Mouse (Mus musculus): ENCODE data around the gene Foxk1. TPM values are rescaled to one million over a fixed set of nuclear protein-coding genes. Genes with fewer than 3 reads are reported as not detected.

Foxk1 gene
- polyA plus RNA-seq, 1 experiment, result 9.1 TPM

DNA sequence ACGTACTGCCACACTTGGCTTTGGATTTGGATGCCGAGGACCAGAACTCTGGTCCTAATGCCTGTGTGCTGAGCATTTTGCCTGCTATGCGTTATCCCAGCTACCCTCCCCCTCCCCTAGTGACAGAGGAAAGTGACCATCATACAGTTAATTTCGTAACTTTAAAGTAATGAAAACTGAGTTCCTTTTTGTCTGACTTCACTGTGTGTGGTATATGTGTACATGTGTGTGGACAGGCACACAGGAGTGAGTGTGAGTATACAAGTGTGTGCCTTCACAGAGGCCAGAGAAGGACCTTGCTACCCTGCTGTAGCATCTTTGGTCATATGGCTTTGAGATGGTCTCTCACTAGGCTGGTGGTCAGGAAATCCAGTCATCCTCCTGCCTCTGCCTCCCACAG, 17.1 kb downstream of the Foxk1 start:
- Histone ChIP-seq H3K4me3 (replicated peaks; ENCODE audit: control insufficient read depth, low read depth, low read length) (no peak overlapping the region), H3K27ac (ENCODE audit: control insufficient read depth, insufficient read depth, low read depth, low read length, poor library complexity) (no peak overlapping the region), H3K4me1 (ENCODE audit: control insufficient read depth, insufficient read depth, low read length) (peaks cover 4% of the 10 kb centered on the region)
- TF ChIP-seq POLR2A (IDR thresholded peaks at IDR 0.05; ENCODE audit: borderline replicate concordance, control insufficient read depth, low read depth, low read length), result no peak
- TF ChIP-seq CTCF (IDR thresholded peaks at IDR 0.05; ENCODE audit: control insufficient read depth, insufficient read depth, low read length), result no peak
- WGBS, result 64% methylated on average over 4 of the region's 4 CpGs

DNA sequence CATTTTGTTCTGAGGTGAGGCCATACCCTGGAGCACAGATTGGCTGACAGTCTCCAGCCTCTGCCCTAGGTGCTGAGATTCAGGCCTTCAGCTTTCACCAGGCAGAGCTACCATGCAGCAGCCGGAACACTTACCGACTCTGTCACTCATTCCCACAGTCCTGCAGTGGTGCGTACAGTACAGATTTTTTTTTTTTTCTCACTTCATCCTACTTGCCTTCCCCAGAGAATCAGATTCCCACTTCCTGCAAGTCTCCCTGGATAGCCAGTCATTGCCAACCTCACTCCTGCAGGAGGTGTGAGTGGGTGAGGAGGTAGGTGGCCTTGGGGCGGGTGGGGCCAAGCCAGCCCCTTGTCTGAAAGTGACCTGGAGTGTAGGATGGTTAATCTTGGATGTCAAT, 19.0 kb downstream of the Foxk1 start:
- H3K4me3 ChIP-seq (replicated peaks; ENCODE audit: control insufficient read depth, low read depth, low read length), result no peak overlapping the region

DNA sequence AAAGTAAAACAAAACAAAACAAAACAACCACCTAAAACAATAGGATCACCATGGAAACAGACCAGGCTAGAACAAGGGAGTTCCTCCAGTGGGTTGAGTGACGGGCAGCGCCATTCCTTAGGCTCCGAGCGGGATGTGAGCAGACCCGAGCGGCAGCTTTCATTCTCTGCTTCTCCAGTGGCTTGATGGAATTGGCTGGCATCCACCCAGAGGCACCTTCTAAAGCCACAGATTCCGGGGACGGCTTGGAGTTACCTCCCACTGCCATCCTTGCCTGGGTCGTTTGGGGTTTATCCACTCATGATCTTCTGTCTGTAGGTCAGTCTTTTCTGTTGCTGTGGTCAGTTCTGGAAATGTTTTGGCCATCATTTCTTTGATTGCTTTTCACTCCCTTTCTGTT, 19.6 kb downstream of the Foxk1 start:
- TF ChIP-seq CTCF (IDR thresholded peaks at IDR 0.05; ENCODE audit: control insufficient read depth, insufficient read depth, low read length) (no peak), POLR2A (IDR thresholded peaks at IDR 0.05; ENCODE audit: borderline replicate concordance, control insufficient read depth, low read depth, low read length) (no peak)
- WGBS, result 85% methylated on average over 9 of the region's 9 CpGs
- no peak overlapping the region for H3K27ac ChIP-seq (ENCODE audit: control insufficient read depth, insufficient read depth, low read depth, low read length, poor library complexity)
- no peak overlapping the region for H3K4me3 ChIP-seq (replicated peaks; ENCODE audit: control insufficient read depth, low read depth, low read length)
- peaks cover 7% of the 10 kb centered on the region for H3K4me1 ChIP-seq (ENCODE audit: control insufficient read depth, insufficient read depth, low read length)

More for the DNA sequence above, 19.0 kb downstream of the Foxk1 start:
- TF ChIP-seq POLR2A (IDR thresholded peaks at IDR 0.05; ENCODE audit: borderline replicate concordance, control insufficient read depth, low read depth, low read length), result no peak
- TF ChIP-seq CTCF (IDR thresholded peaks at IDR 0.05; ENCODE audit: control insufficient read depth, insufficient read depth, low read length), result no peak
- Histone ChIP-seq H3K4me1 (ENCODE audit: control insufficient read depth, insufficient read depth, low read length) (peaks cover 5% of the 10 kb centered on the region), H3K27ac (ENCODE audit: control insufficient read depth, insufficient read depth, low read depth, low read length, poor library complexity) (no peak overlapping the region)
- 92% methylated on average over 4 of the region's 4 CpGs for WGBS

DNA sequence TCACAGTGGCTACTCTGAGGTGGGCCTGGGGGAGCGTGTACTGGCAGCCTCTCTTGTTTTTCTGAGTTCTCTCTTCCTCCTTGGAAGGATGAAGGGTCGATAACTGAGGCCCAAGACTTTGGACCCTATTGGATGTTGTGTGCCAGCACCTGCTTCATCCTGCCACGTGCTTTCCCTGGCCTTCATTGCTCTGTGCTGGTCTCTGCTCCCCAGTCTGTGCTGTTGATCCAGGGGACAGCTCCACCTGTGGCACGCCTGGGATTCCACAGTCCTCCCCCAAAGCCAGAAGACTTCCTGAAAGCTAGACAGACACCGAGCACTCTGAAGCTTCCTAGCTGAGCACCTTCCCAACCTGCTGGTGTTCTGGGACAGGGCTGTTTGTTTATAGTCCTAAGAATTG, 20.6 kb downstream of the Foxk1 start:
- TF ChIP-seq CTCF (IDR thresholded peaks at IDR 0.05; ENCODE audit: control insufficient read depth, insufficient read depth, low read length), result no peak
- TF ChIP-seq POLR2A (IDR thresholded peaks at IDR 0.05; ENCODE audit: borderline replicate concordance, control insufficient read depth, low read depth, low read length), result no peak
- Histone ChIP-seq H3K27ac (ENCODE audit: control insufficient read depth, insufficient read depth, low read depth, low read length, poor library complexity) (no peak overlapping the region), H3K4me3 (replicated peaks; ENCODE audit: control insufficient read depth, low read depth, low read length) (no peak overlapping the region), H3K4me1 (ENCODE audit: control insufficient read depth, insufficient read depth, low read length) (peaks cover 7% of the 10 kb centered on the region)
- WGBS, result 78% methylated on average over 5 of the region's 5 CpGs

DNA sequence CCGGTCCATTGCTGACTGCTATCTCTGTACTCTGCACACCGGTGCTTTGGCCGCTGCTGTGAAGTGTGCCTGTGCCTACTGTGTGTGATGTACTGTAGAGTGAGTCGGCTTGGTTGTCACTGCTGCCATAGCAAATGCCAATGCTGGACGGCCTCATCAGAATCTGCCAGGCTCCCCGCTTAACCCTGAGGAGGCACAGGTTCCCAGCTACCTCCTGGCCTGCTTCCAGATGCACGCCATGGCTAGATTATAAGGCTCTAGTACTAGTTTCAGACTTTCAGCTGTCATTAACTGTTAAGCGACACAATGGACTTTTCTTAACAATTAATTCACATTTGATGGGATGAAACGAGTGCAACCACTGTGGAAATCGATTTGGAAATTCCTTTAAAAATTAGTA, 21.8 kb downstream of the Foxk1 start:
- TF ChIP-seq CTCF (IDR thresholded peaks at IDR 0.05; ENCODE audit: control insufficient read depth, insufficient read depth, low read length) (no peak), POLR2A (IDR thresholded peaks at IDR 0.05; ENCODE audit: borderline replicate concordance, control insufficient read depth, low read depth, low read length) (no peak)
- Histone ChIP-seq H3K4me3 (replicated peaks; ENCODE audit: control insufficient read depth, low read depth, low read length) (no peak overlapping the region), H3K4me1 (ENCODE audit: control insufficient read depth, insufficient read depth, low read length) (peaks cover 7% of the 10 kb centered on the region), H3K27ac (ENCODE audit: control insufficient read depth, insufficient read depth, low read depth, low read length, poor library complexity) (no peak overlapping the region)
- WGBS, result 86% methylated on average over 10 of the region's 10 CpGs

DNA sequence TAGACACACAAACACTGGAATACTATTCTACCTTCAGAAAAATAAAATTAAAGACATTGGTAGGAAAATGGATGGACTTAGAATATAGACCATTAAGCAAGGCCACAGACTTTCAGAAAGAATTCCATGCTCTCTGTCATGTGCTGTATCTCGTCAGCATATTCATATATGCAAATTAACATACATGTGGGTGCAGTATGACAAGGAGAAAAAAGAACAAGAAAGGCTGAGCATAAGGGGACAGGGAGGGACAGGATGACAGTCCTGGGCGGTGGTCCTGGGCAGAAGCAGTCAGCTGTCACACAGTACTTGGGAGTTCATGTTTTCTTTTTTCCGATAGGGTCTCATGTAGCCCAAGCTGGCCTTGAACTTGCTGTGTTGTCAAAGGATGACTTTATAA, 22.4 kb downstream of the Foxk1 start:
- peaks cover 6% of the 10 kb centered on the region; the same call in 1 of the 2 replicates for H3K4me1 ChIP-seq (ENCODE audit: control insufficient read depth, insufficient read depth, low read length)
- 56% methylated on average over 3 of the region's 3 CpGs for WGBS
- TF ChIP-seq POLR2A (IDR thresholded peaks at IDR 0.05; ENCODE audit: borderline replicate concordance, control insufficient read depth, low read depth, low read length) (no peak), CTCF (IDR thresholded peaks at IDR 0.05; ENCODE audit: control insufficient read depth, insufficient read depth, low read length) (no peak)
- H3K4me3 ChIP-seq (replicated peaks; ENCODE audit: control insufficient read depth, low read depth, low read length), result no peak overlapping the region
- no peak overlapping the region for H3K27ac ChIP-seq (ENCODE audit: control insufficient read depth, insufficient read depth, low read depth, low read length, poor library complexity)

DNA sequence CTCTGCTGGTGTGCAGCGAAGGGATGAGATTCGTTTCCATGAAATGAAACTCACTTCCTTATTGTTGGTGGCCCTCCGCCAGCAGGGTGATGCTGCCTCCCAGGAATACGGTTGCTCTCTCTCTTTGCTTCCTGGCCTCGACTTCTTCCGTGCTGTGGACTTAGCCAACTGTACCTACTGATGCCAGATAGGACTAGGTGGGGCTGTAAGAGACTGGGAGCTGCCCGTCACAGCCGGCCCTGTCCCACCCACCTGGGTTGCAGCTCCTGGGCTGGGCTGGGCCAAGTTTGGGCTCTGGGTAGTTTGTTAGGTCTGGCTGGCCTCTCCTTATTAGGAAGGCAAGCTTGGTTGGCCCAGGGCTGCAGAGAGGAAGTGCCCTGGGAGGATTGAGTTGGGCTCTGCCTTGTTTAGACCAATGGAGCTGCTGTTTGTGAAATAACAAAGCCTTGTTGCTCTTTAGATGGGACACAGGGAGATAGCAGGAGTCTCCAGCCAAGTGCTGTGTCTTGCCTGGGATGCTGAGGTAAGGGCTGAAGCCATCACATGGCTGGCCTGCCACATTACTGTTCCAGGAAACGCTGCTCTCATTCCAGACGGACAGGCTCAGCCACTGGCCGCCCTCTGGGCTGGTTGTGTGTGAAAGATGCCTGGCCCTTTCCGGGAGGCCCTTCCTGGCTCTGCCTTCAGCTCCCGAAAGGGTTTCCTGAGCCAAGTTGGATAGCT, 23.5 kb downstream of the Foxk1 start:
- peak overlapping the region; percentile 59 for H3K4me3 ChIP-seq (replicated peaks; ENCODE audit: control insufficient read depth, low read depth, low read length)
- H3K27ac ChIP-seq (ENCODE audit: control insufficient read depth, insufficient read depth, low read depth, low read length, poor library complexity), result peak overlapping the region; percentile 63
- WGBS, result 44% methylated on average over 13 of the region's 13 CpGs
- TF ChIP-seq POLR2A (IDR thresholded peaks at IDR 0.05; ENCODE audit: borderline replicate concordance, control insufficient read depth, low read depth, low read length) (no peak; the same call in 1 of the 2 replicates), CTCF (IDR thresholded peaks at IDR 0.05; ENCODE audit: control insufficient read depth, insufficient read depth, low read length) (no peak)
- peaks cover 6% of the 10 kb centered on the region; the same call in 1 of the 2 replicates for H3K4me1 ChIP-seq (ENCODE audit: control insufficient read depth, insufficient read depth, low read length)

DNA sequence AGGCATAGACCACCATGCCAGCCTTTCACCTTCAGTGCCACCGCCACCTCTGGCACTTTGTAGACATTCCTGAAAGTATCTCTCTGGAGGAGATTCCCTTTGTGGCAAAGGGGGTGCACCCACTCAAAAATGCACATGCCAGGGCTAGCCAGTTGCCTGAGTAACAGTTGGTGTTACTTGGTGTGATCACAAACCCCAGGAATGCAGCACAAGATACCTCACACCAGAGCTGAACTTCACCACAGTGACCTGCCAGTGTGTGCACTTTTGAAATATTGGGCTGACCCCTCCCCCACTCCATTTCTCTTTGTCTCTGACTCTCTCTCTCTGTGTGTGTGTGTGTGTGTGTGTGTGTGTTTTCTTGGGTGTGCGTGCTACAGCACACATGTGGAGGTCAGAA, 25.2 kb downstream of the Foxk1 start:
- TF ChIP-seq CTCF (IDR thresholded peaks at IDR 0.05; ENCODE audit: control insufficient read depth, insufficient read depth, low read length) (no peak), POLR2A (IDR thresholded peaks at IDR 0.05; ENCODE audit: borderline replicate concordance, control insufficient read depth, low read depth, low read length) (no peak)
- 87% methylated on average over 2 of the region's 2 CpGs for WGBS
- Histone ChIP-seq H3K4me3 (replicated peaks; ENCODE audit: control insufficient read depth, low read depth, low read length) (no peak overlapping the region), H3K4me1 (ENCODE audit: control insufficient read depth, insufficient read depth, low read length) (peaks cover 6% of the 10 kb centered on the region; the same call in 1 of the 2 replicates), H3K27ac (ENCODE audit: control insufficient read depth, insufficient read depth, low read depth, low read length, poor library complexity) (no peak overlapping the region)
